Mouse (Mus musculus) liver, embryonic 13.5 days (tissue): ENCODE measurements around the gene Capza1. TPM values are rescaled to one million over a fixed set of nuclear protein-coding genes. Genes with fewer than 3 reads are reported as not detected.
"Not testable (repeated sequence)": the region's sequence is repeated elsewhere in the genome, so short reads cannot be mapped to it uniquely, and the experiment has no call there.

Experiments used
- ATAC-seq: fragments of 200-750 bp; cut with Nextera tagmentation; 2 replicates; pipeline ENCODE4 v1.8.0; 2017; ENCODE audit warnings: low read depth, mild to moderate bottlenecking, moderate number of reproducible peaks, moderate library complexity
- DNase-seq: peaks from one replicate; pipeline ENCODE4 v3.0.0; 2022
- H3K27ac ChIP-seq: fragments of 300-500 bp; sonication (generic); 2 replicates; pipeline ENCODE4 v1.5.1; 2015; ENCODE audit warnings: moderate library complexity, mild to moderate bottlenecking, inconsistent platforms
- H3K27me3 ChIP-seq: fragments of 300-500 bp; sonication (generic); 2 replicates; pipeline ENCODE4 v1.6.1; 2015; ENCODE audit warnings: mild to moderate bottlenecking, inconsistent platforms
- H3K36me3 ChIP-seq: fragments of 300-500 bp; sonication (generic); 2 replicates; pipeline ENCODE4 v1.6.1; 2015; ENCODE audit warnings: mild to moderate bottlenecking, inconsistent platforms
- H3K4me1 ChIP-seq: fragments of 300-500 bp; sonication (generic); replicated peaks from 2 replicates; pipeline ENCODE4 v1.6.1; 2015; ENCODE audit warnings: inconsistent platforms
- H3K4me2 ChIP-seq: fragments of 300-500 bp; sonication (generic); 2 replicates; pipeline ENCODE4 v1.6.1; 2015; ENCODE audit warnings: inconsistent platforms, mild to moderate bottlenecking, moderate library complexity
- H3K4me3 ChIP-seq: fragments of 300-500 bp; sonication (generic); replicated peaks from 2 replicates; pipeline ENCODE4 v1.5.1; 2015; ENCODE audit warnings: mild to moderate bottlenecking, inconsistent platforms
- H3K9ac ChIP-seq: fragments of 300-500 bp; sonication (generic); 2 replicates; pipeline ENCODE4 v1.6.1; 2015; ENCODE audit warnings: mild to moderate bottlenecking, inconsistent platforms
- H3K9me3 ChIP-seq: fragments of 300-500 bp; sonication (generic); replicated peaks from 2 replicates; pipeline ENCODE4 v1.6.1; 2016; ENCODE audit warnings: inconsistent platforms
- WGBS: fragments of 180-500 bp; shearing (Covaris S2); methylation state at CpG from one replicate; pipeline ENCODE4 v1.1.7; 2015; ENCODE audit not compliant: insufficient replicate concordance; 5-methylcytosine and 5-hydroxymethylcytosine counted together
- polyA plus RNA-seq: library from polyadenylated mRNA; unstranded; fragments of >200 nt; fragmentation: Nextera tagmentation; extraction: Ambion mirVana; gene quantifications from 2 replicates; pipeline ENCODE4 v1.2.1, GENCODE M21; 2015

Gene Capza1
- polyA plus RNA-seq, 1 experiment from 2014 or later = 98.0 TPM

GRCm38 (mm10) chr3:104816130-104816529 is 48.2 kb downstream of the Capza1 start:
- ATAC-seq (no peak), DNase-seq (no peak)
- H3K4me3 ChIP-seq = no peak overlapping the region
- H3K9me3 ChIP-seq = no peaks in the 10 kb centered on the region
- H3K36me3 ChIP-seq = peaks cover 24% of the 10 kb centered on the region
- peaks cover 51% of the 10 kb centered on the region for H3K4me1 ChIP-seq
- H3K27ac ChIP-seq = no peak overlapping the region
- no peak overlapping the region for H3K9ac ChIP-seq
- 91% methylated on average over 7 of the region's 7 CpGs for WGBS
- peak overlapping the region; percentile 90; the same call in 1 of the 2 replicates for H3K4me2 ChIP-seq
- H3K27me3 ChIP-seq = no peaks in the 10 kb centered on the region

GRCm38 (mm10) chr3:104815346-104815745 is 49.0 kb downstream of the Capza1 start:
- no peak for ATAC-seq

GRCm38 (mm10) chr3:104814746-104815145 is 49.6 kb downstream of the Capza1 start:
- 86% methylated on average over 1 of the region's 1 CpGs for WGBS
- Histone ChIP-seq H3K4me1 (peaks cover 48% of the 10 kb centered on the region), H3K4me3 (no peak overlapping the region), H3K36me3 (peaks cover 12% of the 10 kb centered on the region; the same call in 1 of the 2 replicates), H3K9me3 (no peaks in the 10 kb centered on the region), H3K27ac (no peak overlapping the region), H3K9ac (no peak overlapping the region), H3K27me3 (no peaks in the 10 kb centered on the region), H3K4me2 (no peak overlapping the region)
- ATAC-seq (no peak), DNase-seq (no peak)

More at GRCm38 (mm10) chr3:104815346-104815745, 49.0 kb downstream of the Capza1 start:
- no peaks in the 10 kb centered on the region for H3K27me3 ChIP-seq
- H3K9ac ChIP-seq = no peak overlapping the region
- no peak overlapping the region for H3K27ac ChIP-seq
- DNase-seq = no peak
- no peak overlapping the region for H3K4me3 ChIP-seq
- no peaks in the 10 kb centered on the region for H3K9me3 ChIP-seq
- 68% methylated on average over 2 of the region's 2 CpGs for WGBS
- H3K4me1 ChIP-seq = peaks cover 51% of the 10 kb centered on the region
- H3K4me2 ChIP-seq = no peak overlapping the region
- H3K36me3 ChIP-seq = peaks cover 16% of the 10 kb centered on the region; the same call in 1 of the 2 replicates

- not testable (repeated sequence) for H3K27me3 ChIP-seq, H3K9ac ChIP-seq, DNase-seq, ATAC-seq, H3K9me3 ChIP-seq, H3K27ac ChIP-seq, H3K4me2 ChIP-seq, H3K4me3 ChIP-seq
- Histone ChIP-seq H3K4me1 (peaks cover 33% of the 10 kb centered on the region), H3K36me3 (peaks cover 12% of the 10 kb centered on the region; the same call in 1 of the 2 replicates)
- 75% methylated on average over 7 of the region's 7 CpGs for WGBS
Observed at GRCm38 (mm10) chr3:104813227-104813626, 51.1 kb downstream of the Capza1 start.

- DNase-seq = no peak
- no peak for ATAC-seq
- 78% methylated on average over 4 of the region's 4 CpGs for WGBS
Observed at GRCm38 (mm10) chr3:104812254-104812653, 52.1 kb downstream of the Capza1 start.

GRCm38 (mm10) chr3:104811752-104812151 is 52.6 kb downstream of the Capza1 start:
- H3K4me1 ChIP-seq = peaks cover 21% of the 10 kb centered on the region
- 68% methylated on average over 3 of the region's 3 CpGs for WGBS

More at GRCm38 (mm10) chr3:104812254-104812653, 52.1 kb downstream of the Capza1 start:
- no peak overlapping the region for H3K4me2 ChIP-seq
- no peak overlapping the region for H3K4me3 ChIP-seq
- no peaks in the 10 kb centered on the region for H3K27me3 ChIP-seq
- no peaks in the 10 kb centered on the region for H3K9me3 ChIP-seq
- peaks cover 26% of the 10 kb centered on the region for H3K4me1 ChIP-seq
- peaks cover 12% of the 10 kb centered on the region; the same call in 1 of the 2 replicates for H3K36me3 ChIP-seq
- no peak overlapping the region for H3K27ac ChIP-seq
- H3K9ac ChIP-seq = no peak overlapping the region

GRCm38 (mm10) chr3:104805539-104805938 is 58.8 kb downstream of the Capza1 start:
- WGBS = 82% methylated on average over 9 of the region's 9 CpGs
- Histone ChIP-seq H3K9ac (no peak overlapping the region), H3K36me3 (peaks cover 33% of the 10 kb centered on the region), H3K27ac (no peak overlapping the region), H3K4me3 (no peak overlapping the region), H3K4me1 (no peaks in the 10 kb centered on the region), H3K9me3 (no peaks in the 10 kb centered on the region), H3K4me2 (no peak overlapping the region), H3K27me3 (no peaks in the 10 kb centered on the region)
- DNase-seq (no peak), ATAC-seq (no peak)

More at GRCm38 (mm10) chr3:104811752-104812151, 52.6 kb downstream of the Capza1 start:
- no peak overlapping the region for H3K9ac ChIP-seq
- no peaks in the 10 kb centered on the region for H3K27me3 ChIP-seq
- no peak overlapping the region for H3K27ac ChIP-seq
- H3K36me3 ChIP-seq = peaks cover 12% of the 10 kb centered on the region; the same call in 1 of the 2 replicates
- H3K4me3 ChIP-seq = no peak overlapping the region
- ATAC-seq (no peak), DNase-seq (no peak)
- H3K9me3 ChIP-seq = no peaks in the 10 kb centered on the region
- H3K4me2 ChIP-seq = no peak overlapping the region

GRCm38 (mm10) chr3:104804312-104804711 is 60.0 kb downstream of the Capza1 start:
- H3K27me3 ChIP-seq = no peaks in the 10 kb centered on the region
- DNase-seq = no peak
- H3K9me3 ChIP-seq = no peaks in the 10 kb centered on the region
- H3K4me2 ChIP-seq = no peak overlapping the region
- no peak overlapping the region for H3K4me3 ChIP-seq
- no peak overlapping the region for H3K27ac ChIP-seq
- H3K36me3 ChIP-seq = peaks cover 45% of the 10 kb centered on the region
- no peak for ATAC-seq
- H3K9ac ChIP-seq = no peak overlapping the region
- no peaks in the 10 kb centered on the region for H3K4me1 ChIP-seq
- WGBS = 81% methylated on average over 10 of the region's 10 CpGs

GRCm38 (mm10) chr3:104801481-104801880 is 62.8 kb downstream of the Capza1 start:
- Histone ChIP-seq H3K27ac (no peak overlapping the region), H3K4me3 (no peak overlapping the region), H3K9me3 (no peaks in the 10 kb centered on the region), H3K4me2 (no peak overlapping the region), H3K27me3 (no peaks in the 10 kb centered on the region), H3K36me3 (peaks cover 66% of the 10 kb centered on the region), H3K4me1 (no peaks in the 10 kb centered on the region; the same call in 1 of the 2 replicates), H3K9ac (no peak overlapping the region)
- 84% methylated on average over 6 of the region's 6 CpGs for WGBS
- ATAC-seq (no peak), DNase-seq (no peak)

GRCm38 (mm10) chr3:104800681-104801080 is 63.6 kb downstream of the Capza1 start:
- Histone ChIP-seq H3K36me3 (peaks cover 70% of the 10 kb centered on the region), H3K4me3 (no peak overlapping the region), H3K4me2 (no peak overlapping the region), H3K27me3 (no peaks in the 10 kb centered on the region), H3K9ac (no peak overlapping the region), H3K4me1 (peaks cover 8% of the 10 kb centered on the region), H3K9me3 (no peaks in the 10 kb centered on the region), H3K27ac (no peak overlapping the region)
- WGBS = 84% methylated on average over 11 of the region's 11 CpGs
- DNase-seq = no peak
- no peak for ATAC-seq

- Histone ChIP-seq H3K27ac (no peak overlapping the region), H3K9me3 (no peaks in the 10 kb centered on the region), H3K4me1 (peaks cover 42% of the 10 kb centered on the region), H3K4me2 (no peak overlapping the region), H3K4me3 (no peak overlapping the region), H3K27me3 (no peaks in the 10 kb centered on the region), H3K36me3 (peaks cover 56% of the 10 kb centered on the region), H3K9ac (no peak overlapping the region)
- peak; percentile 44 for ATAC-seq
- no peak for DNase-seq
- 62% methylated on average over 15 of the region's 15 CpGs for WGBS
Observed at GRCm38 (mm10) chr3:104796430-104797082, 67.7 kb downstream of the Capza1 start.
